ENCODE assay signal across 25 mouse cellular contexts in the genomic region with DNA sequence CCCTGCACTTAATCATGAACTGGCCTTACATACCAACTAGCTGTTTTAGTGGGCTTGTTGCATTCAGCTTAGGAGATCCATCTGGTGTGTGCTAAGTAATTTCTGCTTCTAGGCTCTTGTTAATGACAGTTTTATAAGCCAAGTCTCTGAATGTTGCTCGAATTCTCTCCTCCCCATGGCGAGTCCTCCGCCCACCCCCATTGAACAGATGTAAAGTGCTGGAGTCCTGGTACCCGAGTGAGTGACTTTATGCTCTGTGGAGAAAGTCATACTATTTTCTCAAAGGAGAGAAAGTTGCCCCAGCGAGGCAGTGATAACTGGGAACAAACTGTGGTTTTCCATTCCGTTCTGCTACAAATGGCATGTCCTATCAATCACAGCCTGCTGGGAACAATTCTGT.
DNase-seq lines count a peak whose midpoint lies in the region; ATAC-seq lines count a peak whose summit lies in the region.
"Had no signal": no experiment of that assay in that cellular context is flagged by ENCODE, and none has a peak within 500 bp of the region (broad histone marks: within the 10 kb centered on the region; RNA-seq: fewer than 3 reads in every experiment).

No protein-coding gene starts in this region.

- no peaks in the 10 kb centered on the region for H3K27me3 ChIP-seq in hindbrain, embryonic 14.5 days (ENCODE audit: control insufficient read depth, insufficient read depth, low read length)
- H3K27me3 ChIP-seq in hindbrain, embryonic 10.5 days (ENCODE audit: insufficient read depth, poor library complexity, severe bottlenecking) = no peaks in the 10 kb centered on the region
- no peaks in the 10 kb centered on the region for H3K27me3 ChIP-seq in limb, embryonic 11.5 days (ENCODE audit: control insufficient read depth, insufficient read depth, low read length)
- H3K27me3 ChIP-seq in limb, embryonic 10.5 days (ENCODE audit: low read depth, poor library complexity, severe bottlenecking) = no peaks in the 10 kb centered on the region
- no peaks in the 10 kb centered on the region for H3K27me3 ChIP-seq in hindbrain, embryonic 16.5 days (replicated peaks; ENCODE audit: control insufficient read depth, insufficient read depth, low read length)
- H3K27me3 ChIP-seq: CH12.LX; forebrain, embryonic 15.5 days; heart, embryonic 15.5 days; Patski had no signal

- DNase-seq in hindbrain, embryonic 14.5 days (ENCODE audit: low spot score) = no peak
- DNase-seq in hindbrain, embryonic 10.5 days (ENCODE audit: low spot score) = no peak
- DNase-seq in limb, embryonic 11.5 days (ENCODE audit: low spot score) = peak; percentile 38
- DNase-seq in limb, embryonic 10.5 days (ENCODE audit: low spot score) = no peak
- DNase-seq in brain, adult 2 months (ENCODE audit: low read depth, low spot score) = peak; percentile 69
- DNase-seq in left cerebral cortex, postnatal 10 days (ENCODE audit: extremely low spot score in 1 of 2, low spot score in 2 of 2) = no peak
- DNase-seq in thymus, postnatal 36 days = no peak
- DNase-seq: adrenal gland, adult 2 months; B cell, adult 2 months; cerebellum, adult 11-12 months; cerebellum, postnatal 10 days; heart, postnatal 36 days; kidney, adult 9 months; kidney, postnatal 36 days; liver, postnatal 0 days; lung, postnatal 10 days; spleen, adult 18-20 months had no signal

- H3K4me3 ChIP-seq in hindbrain, embryonic 14.5 days (replicated peaks; ENCODE audit: low read length) = no peak overlapping the region
- no peak overlapping the region for H3K4me3 ChIP-seq in hindbrain, embryonic 10.5 days
- H3K4me3 ChIP-seq in limb, embryonic 11.5 days (ENCODE audit: low read depth, low read length) = no peak overlapping the region
- no peak overlapping the region for H3K4me3 ChIP-seq in limb, embryonic 10.5 days
- no peak overlapping the region for H3K4me3 ChIP-seq in hindbrain, embryonic 16.5 days (ENCODE audit: low read length)
- H3K4me3 ChIP-seq: embryonic facial prominence, embryonic 10.5 days; forebrain, embryonic 15.5 days; heart, embryonic 15.5 days had no signal

- intact Hi-C loops in left cerebral cortex, postnatal 10 days (cut with DNase I) = no loop called here

- H3K4me2 ChIP-seq in hindbrain, embryonic 14.5 days (replicated peaks) = no peak overlapping the region
- H3K4me2 ChIP-seq in limb, embryonic 11.5 days (ENCODE audit: low read depth, severe bottlenecking) = no peak overlapping the region
- H3K4me2 ChIP-seq in hindbrain, embryonic 16.5 days (ENCODE audit: low read length) = no peak overlapping the region
- H3K4me2 ChIP-seq: forebrain, embryonic 15.5 days; heart, embryonic 15.5 days; midbrain, embryonic 11.5 days had no signal

- no peaks in the 10 kb centered on the region for H3K36me3 ChIP-seq in hindbrain, embryonic 14.5 days (replicated peaks; ENCODE audit: control insufficient read depth, insufficient read depth)
- no peaks in the 10 kb centered on the region for H3K36me3 ChIP-seq in hindbrain, embryonic 10.5 days
- H3K36me3 ChIP-seq in limb, embryonic 11.5 days (ENCODE audit: control insufficient read depth, insufficient read depth, low read length) = no peaks in the 10 kb centered on the region
- no peaks in the 10 kb centered on the region for H3K36me3 ChIP-seq in limb, embryonic 10.5 days
- H3K36me3 ChIP-seq in hindbrain, embryonic 16.5 days (ENCODE audit: control insufficient read depth, insufficient read depth, low read length) = no peaks in the 10 kb centered on the region
- H3K36me3 ChIP-seq: embryonic facial prominence, embryonic 10.5 days; forebrain, embryonic 15.5 days; G1E; heart, embryonic 15.5 days had no signal

- no peak for ATAC-seq in hindbrain, embryonic 14.5 days (ENCODE audit: low FRiP score)
- no peak for ATAC-seq in limb, embryonic 11.5 days (ENCODE audit: insufficient number of reproducible peaks, low FRiP score, low TSS enrichment, low read depth)
- 0 out of 2 replicates have a peak, but pooled peaks have one; percentile 6 for ATAC-seq in hindbrain, embryonic 16.5 days
- ATAC-seq: liver, postnatal 0 days; Patski had no signal

- no peaks in the 10 kb centered on the region for H3K9me3 ChIP-seq in hindbrain, embryonic 14.5 days (ENCODE audit: control insufficient read depth, low read length)
- no peaks in the 10 kb centered on the region for H3K9me3 ChIP-seq in hindbrain, embryonic 10.5 days
- H3K9me3 ChIP-seq in limb, embryonic 11.5 days (ENCODE audit: control insufficient read depth, low read length) = no peaks in the 10 kb centered on the region
- H3K9me3 ChIP-seq in limb, embryonic 10.5 days (replicated peaks) = no peaks in the 10 kb centered on the region
- H3K9me3 ChIP-seq in hindbrain, embryonic 16.5 days (ENCODE audit: control insufficient read depth, low read length) = no peaks in the 10 kb centered on the region
- H3K9me3 ChIP-seq: embryonic facial prominence, embryonic 10.5 days; forebrain, embryonic 15.5 days; heart, embryonic 15.5 days had no signal

- WGBS in hindbrain, embryonic 14.5 days = 51% methylated on average over 6 of the region's 6 CpGs
- 77% methylated on average over 6 of the region's 6 CpGs for WGBS in hindbrain, embryonic 10.5 days
- 19% methylated on average over 6 of the region's 6 CpGs for WGBS in limb, embryonic 11.5 days
- 39% methylated on average over 6 of the region's 6 CpGs for WGBS in limb, embryonic 10.5 days
- 48% methylated on average over 6 of the region's 6 CpGs for WGBS in hindbrain, embryonic 16.5 days

- 0 out of 2 replicates have a peak overlapping the region, but pooled peaks have one; percentile 33 for H3K27ac ChIP-seq in hindbrain, embryonic 14.5 days
- no peak overlapping the region for H3K27ac ChIP-seq in hindbrain, embryonic 10.5 days
- no peak overlapping the region; the same call in 1 of the 2 replicates for H3K27ac ChIP-seq in limb, embryonic 11.5 days (replicated peaks; ENCODE audit: low read depth, low read length)
- no peak overlapping the region for H3K27ac ChIP-seq in limb, embryonic 10.5 days
- no peak overlapping the region for H3K27ac ChIP-seq in hindbrain, embryonic 16.5 days (ENCODE audit: low read depth, low read length)
- H3K27ac ChIP-seq: embryonic facial prominence, embryonic 10.5 days; forebrain, embryonic 15.5 days; heart, embryonic 15.5 days had no signal

- peaks cover 22% of the 10 kb centered on the region for H3K4me1 ChIP-seq in hindbrain, embryonic 14.5 days (replicated peaks; ENCODE audit: control insufficient read depth, insufficient read depth, low read length)
- H3K4me1 ChIP-seq in hindbrain, embryonic 10.5 days (replicated peaks) = peaks cover 40% of the 10 kb centered on the region
- H3K4me1 ChIP-seq in limb, embryonic 11.5 days (ENCODE audit: control insufficient read depth, insufficient read depth, low read length) = peaks cover 27% of the 10 kb centered on the region
- H3K4me1 ChIP-seq in limb, embryonic 10.5 days = peaks cover 56% of the 10 kb centered on the region
- H3K4me1 ChIP-seq in hindbrain, embryonic 16.5 days (ENCODE audit: control insufficient read depth, insufficient read depth, low read depth, low read length) = peaks cover 10% of the 10 kb centered on the region; the same call in 1 of the 2 replicates

- no peak overlapping the region for H3K9ac ChIP-seq in hindbrain, embryonic 14.5 days
- H3K9ac ChIP-seq in limb, embryonic 11.5 days (ENCODE audit: low read length) = no peak overlapping the region
- H3K9ac ChIP-seq in hindbrain, embryonic 16.5 days (ENCODE audit: low read depth, low read length) = no peak overlapping the region
- H3K9ac ChIP-seq: forebrain, embryonic 15.5 days; heart, embryonic 15.5 days; liver, postnatal 0 days had no signal

Comparison
In these comparisons a context has a peak if more than half of its experiments do, and no peak if none do; other contexts are left out.
1. DNase-seq: peak in limb, embryonic 11.5 days (single experiment) and brain, adult 2 months (single experiment); none in hindbrain, embryonic 14.5 days (single experiment), hindbrain, embryonic 10.5 days (single experiment), limb, embryonic 10.5 days (single experiment), left cerebral cortex, postnatal 10 days (0 of 2) and thymus, postnatal 36 days (0 of 2).